In genomic region chr4:135898380-135899049, GRCm38 (mm10) we compare ENCODE assay signal across 7 mouse cellular contexts. TPM values are rescaled to one million over a fixed set of nuclear protein-coding genes. Genes with fewer than 3 reads are reported as not detected.
DNase-seq lines count a peak whose midpoint lies in the region; ATAC-seq lines count a peak whose summit lies in the region.

No protein-coding gene starts in this region.

- no peaks in the 10 kb centered on the region for H3K9me3 ChIP-seq in intestine, embryonic 14.5 days (ENCODE audit: control insufficient read depth, low read length)

- peak; percentile 91 for DNase-seq in MN1 (ENCODE audit: low spot score)
- no peak for DNase-seq in intestine, embryonic 14.5 days (ENCODE audit: low spot score)
- no peak for DNase-seq in cerebellum, postnatal 25 days
- no peak for DNase-seq in left cerebral cortex, postnatal 25 days (ENCODE audit: low spot score in 2 of 2)
- no peak for DNase-seq in left cerebral cortex, postnatal 10 days (ENCODE audit: extremely low spot score in 1 of 2, low spot score in 2 of 2)

- H3K27ac ChIP-seq in intestine, embryonic 14.5 days (ENCODE audit: low read depth): 0 out of 2 replicates have a peak overlapping the region, but pooled peaks have one; percentile 16

- H3K4me2 ChIP-seq in intestine, embryonic 14.5 days (ENCODE audit: low read length): no peak overlapping the region

- peak; percentile 91 for ATAC-seq in CD4-positive, CD25-positive, alpha-beta regulatory T cell, adult 4 months
- ATAC-seq in intestine, embryonic 14.5 days (replicated peaks; ENCODE audit: low FRiP score, low TSS enrichment, low read depth): no peak
- ATAC-seq in neutrophil, adult 5-6 weeks (ENCODE audit: extremely low read depth, insufficient number of reproducible peaks, low FRiP score, poor library complexity, severe bottlenecking): peak; percentile 86

- H3K36me3 ChIP-seq in intestine, embryonic 14.5 days (ENCODE audit: control insufficient read depth, insufficient read depth, low read length): no peaks in the 10 kb centered on the region

- 53% methylated on average over 8 of the region's 9 CpGs for WGBS in intestine, embryonic 14.5 days

- H3K4me3 ChIP-seq in intestine, embryonic 14.5 days (ENCODE audit: low read depth, low read length): no peak overlapping the region

- no peaks in the 10 kb centered on the region for H3K27me3 ChIP-seq in intestine, embryonic 14.5 days (replicated peaks; ENCODE audit: control insufficient read depth, insufficient read depth, low read length)

- intact Hi-C loops in left cerebral cortex, postnatal 25 days (cut with DNase I): no loop called here
- intact Hi-C loops in left cerebral cortex, postnatal 10 days (cut with DNase I): no loop called here

- H3K9ac ChIP-seq in intestine, embryonic 14.5 days (ENCODE audit: low read length): no peak overlapping the region

- H3K4me1 ChIP-seq in intestine, embryonic 14.5 days (replicated peaks; ENCODE audit: control insufficient read depth, insufficient read depth, low read length): no peaks in the 10 kb centered on the region

RNA-seq across cellular contexts. Expression of gene Cnr2, which starts 3.3 kb away (rescaled TPM):
- polyA plus RNA-seq in CD4-positive, CD25-positive, alpha-beta regulatory T cell, adult 4 months (2017; shearing (Covaris generic)): 10 to 100 TPM in 1 of 2 experiments, 1 to 10 TPM in 1; 7.5 to 17.0 TPM
- polyA plus RNA-seq in intestine, embryonic 14.5 days (2014; fragmentation: Nextera tagmentation; extraction: Ambion mirVana): 0.24 and 0.44 TPM in 2 replicates
- 67.0 and 72.5 TPM in 2 replicates for total RNA-seq in neutrophil, adult 5-6 weeks (2017)
- total RNA-seq in left cerebral cortex, postnatal 25 days (2021): under 1 TPM in 1 of 2 experiments, not detected in 1; 0.14 TPM
- under 1 TPM in 1 of 2 experiments, not detected in 1; 0.11 TPM for total RNA-seq in left cerebral cortex, postnatal 10 days (2021)

RNA-seq across cellular contexts. Expression of gene Fuca1, which starts 22.0 kb away (rescaled TPM):
- polyA plus RNA-seq in CD4-positive, CD25-positive, alpha-beta regulatory T cell, adult 4 months (2017; shearing (Covaris generic)): 10 to 100 TPM; 83.9 to 95.9 TPM
- polyA plus RNA-seq in intestine, embryonic 14.5 days (2014; fragmentation: Nextera tagmentation; extraction: Ambion mirVana): 108 and 110 TPM in 2 replicates
- 366 and 368 TPM in 2 replicates for total RNA-seq in neutrophil, adult 5-6 weeks (2017)
- total RNA-seq in left cerebral cortex, postnatal 25 days (2021): 10 to 100 TPM; 29.2 to 36.3 TPM
- 10 to 100 TPM; 46.8 to 47.9 TPM for total RNA-seq in left cerebral cortex, postnatal 10 days (2021)

RNA-seq across cellular contexts. Expression of gene Pnrc2, which starts 24.9 kb away (rescaled TPM):
- polyA plus RNA-seq in CD4-positive, CD25-positive, alpha-beta regulatory T cell, adult 4 months (2017; shearing (Covaris generic)): 100 to 1,000 TPM; 206 to 221 TPM
- 167 and 175 TPM in 2 replicates for polyA plus RNA-seq in intestine, embryonic 14.5 days (2014; fragmentation: Nextera tagmentation; extraction: Ambion mirVana)
- 315 and 327 TPM in 2 replicates for total RNA-seq in neutrophil, adult 5-6 weeks (2017)
- 10 to 100 TPM; 46.8 to 48.4 TPM for total RNA-seq in left cerebral cortex, postnatal 25 days (2021)
- 10 to 100 TPM; 47.1 to 47.9 TPM for total RNA-seq in left cerebral cortex, postnatal 10 days (2021)

RNA-seq across cellular contexts. Expression of gene Srsf10, which starts 43.0 kb away (rescaled TPM):
- 100 to 1,000 TPM; 195 to 208 TPM for polyA plus RNA-seq in CD4-positive, CD25-positive, alpha-beta regulatory T cell, adult 4 months (2017; shearing (Covaris generic))
- polyA plus RNA-seq in intestine, embryonic 14.5 days (2014; fragmentation: Nextera tagmentation; extraction: Ambion mirVana): 271 and 273 TPM in 2 replicates
- 306 and 325 TPM in 2 replicates for total RNA-seq in neutrophil, adult 5-6 weeks (2017)
- total RNA-seq in left cerebral cortex, postnatal 25 days (2021): 10 to 100 TPM; 74.3 to 80.1 TPM
- total RNA-seq in left cerebral cortex, postnatal 10 days (2021): 10 to 100 TPM; 70.1 to 74.8 TPM

RNA-seq across cellular contexts. Expression of gene Hmgcl, which starts 47.7 kb away (rescaled TPM):
- 100 to 1,000 TPM in 1 of 2 experiments, 10 to 100 TPM in 1; 73.7 to 104 TPM for polyA plus RNA-seq in CD4-positive, CD25-positive, alpha-beta regulatory T cell, adult 4 months (2017; shearing (Covaris generic))
- polyA plus RNA-seq in intestine, embryonic 14.5 days (2014; fragmentation: Nextera tagmentation; extraction: Ambion mirVana): 91.1 and 93.9 TPM in 2 replicates
- 97.1 and 111 TPM in 2 replicates for total RNA-seq in neutrophil, adult 5-6 weeks (2017)
- total RNA-seq in left cerebral cortex, postnatal 25 days (2021): 10 to 100 TPM; 29.5 TPM
- 10 to 100 TPM; 30.5 to 31.9 TPM for total RNA-seq in left cerebral cortex, postnatal 10 days (2021)

Comparison
In these comparisons a context has a peak if more than half of its experiments do, and no peak if none do; other contexts are left out.
1. RNA of gene Cnr2, which starts 3.3 kb away (total RNA-seq): 67.0 to 72.5 TPM in neutrophil, adult 5-6 weeks; 0.14 TPM in left cerebral cortex, postnatal 25 days and 0.11 TPM in left cerebral cortex, postnatal 10 days; every median in the first group is over 10 times any median in the second.